Mouse (Mus musculus) CH12.LX (cell line): ENCODE results near the gene D1Ertd622e. TPM values are rescaled to one million over a fixed set of nuclear protein-coding genes. Genes with fewer than 3 reads are reported as not detected.

Source experiments
- DNase-seq: peaks from one replicate; pipeline ENCODE4 v3.0.0-alpha.2; 2013; ENCODE audit errors: extremely low read depth
- H3K27ac ChIP-seq: 2 replicates; pipeline ENCODE4 v1.5.1; 2012; ENCODE audit warnings: low read depth, mild to moderate bottlenecking, control low read depth, moderate library complexity; ENCODE audit not compliant: insufficient read depth
- H3K27me3 ChIP-seq: replicated peaks from 2 replicates; pipeline ENCODE3; 2012; ENCODE audit warnings: inconsistent platforms
- H3K36me3 ChIP-seq, 2 experiments: replicated peaks in 1 of 2; 2 replicates each; pipeline versions ENCODE3 to v1.6.1; 2012; ENCODE audit warnings: inconsistent platforms in 1 of 2, low read length in 1 of 2, mild to moderate bottlenecking in 1 of 2, mixed read lengths in 1 of 2, moderate library complexity in 1 of 2; ENCODE audit not compliant: control insufficient read depth in 1 of 2, insufficient read depth in 1 of 2
- H3K4me1 ChIP-seq, 2 experiments: 2 replicates each; pipeline ENCODE4 v1.6.1; 2012; ENCODE audit warnings: inconsistent platforms in 1 of 2, moderate library complexity in 1 of 2; ENCODE audit not compliant: insufficient read depth in 2 of 2, control insufficient read depth in 1 of 2
- H3K4me2 ChIP-seq: 2 replicates; pipeline ENCODE4 v1.6.1; 2012; ENCODE audit warnings: low read depth, mild to moderate bottlenecking, control low read depth; ENCODE audit not compliant: poor library complexity, insufficient read depth, severe bottlenecking
- H3K4me3 ChIP-seq, 3 experiments: fragments of 150-350 bp in 1 of 3; sonication (generic) in 1 of 3; replicated peaks in 1 of 3; 2 replicates each; pipeline versions ENCODE3 to v1.5.1; 2011 to 2012; ENCODE audit warnings: low read depth in 2 of 3, low read length in 2 of 3, mild to moderate bottlenecking in 2 of 3, moderate library complexity in 2 of 3, control low read depth in 1 of 3, improper control_type of control experiment in 1 of 3, inconsistent platforms in 1 of 3, mixed read lengths in 1 of 3; ENCODE audit not compliant: poor library complexity in 1 of 3
- H3K79me2 ChIP-seq: replicated peaks from 2 replicates; pipeline ENCODE4 v1.6.1; 2012; ENCODE audit warnings: mild to moderate bottlenecking, moderate library complexity; ENCODE audit not compliant: control insufficient read depth, poor library complexity, insufficient read depth, severe bottlenecking; ENCODE audit errors: extremely low read depth
- H3K9ac ChIP-seq: 2 replicates; pipeline ENCODE4 v1.6.1; 2012; ENCODE audit warnings: low read depth, mild to moderate bottlenecking, control low read depth, moderate library complexity; ENCODE audit not compliant: insufficient read depth
- H3K9me3 ChIP-seq: replicated peaks from 2 replicates; pipeline ENCODE3; 2012; ENCODE audit warnings: low read length, inconsistent platforms, mixed read lengths
- BHLHE40 ChIP-seq: IDR thresholded peaks from 2 replicates; pipeline ENCODE4 v1.6.1; 2011; ENCODE audit warnings: mild to moderate bottlenecking, low read depth, low read length, improper control_type of control experiment
- CHD1 ChIP-seq: IDR thresholded peaks from 2 replicates; pipeline ENCODE4 v1.6.1; 2012; ENCODE audit warnings: low read depth, low read length, improper control_type of control experiment, inconsistent platforms
- CHD2 ChIP-seq: IDR thresholded peaks from 2 replicates; pipeline ENCODE4 v1.6.1; 2011; ENCODE audit warnings: low read length, improper control_type of control experiment
- E2F4 ChIP-seq: IDR thresholded peaks from 2 replicates; pipeline ENCODE4 v1.6.1; 2011; ENCODE audit warnings: low read depth, low read length, improper control_type of control experiment; ENCODE audit not compliant: insufficient replicate concordance
- EP300 ChIP-seq: IDR thresholded peaks from 2 replicates; pipeline ENCODE4 v1.6.1; 2011; ENCODE audit warnings: low read length, improper control_type of control experiment
- ETS1 ChIP-seq: conservative IDR thresholded peaks from 2 replicates; pipeline ENCODE4 v1.6.1; 2012; ENCODE audit warnings: low read depth, mild to moderate bottlenecking, inconsistent platforms, low read length, improper control_type of control experiment, moderate library complexity
- IRF4 ChIP-seq: IDR thresholded peaks from 2 replicates; pipeline ENCODE4 v1.6.1; 2014; ENCODE audit warnings: low read depth, mild to moderate bottlenecking, inconsistent platforms, low read length, improper control_type of control experiment
- JUND ChIP-seq: conservative IDR thresholded peaks from 2 replicates; pipeline ENCODE4 v1.6.1; 2011; ENCODE audit warnings: low read depth, low read length, improper control_type of control experiment
- KAT2A ChIP-seq: IDR thresholded peaks from 2 replicates; pipeline ENCODE4 v1.6.1; 2012; ENCODE audit warnings: low read length, improper control_type of control experiment, inconsistent platforms; ENCODE audit not compliant: insufficient replicate concordance
- MYC ChIP-seq: IDR thresholded peaks from 2 replicates; pipeline ENCODE4 v1.6.1; 2011; ENCODE audit warnings: low read depth, mild to moderate bottlenecking, improper control_type of control experiment, low read length
- NELFE ChIP-seq: IDR thresholded peaks from 2 replicates; pipeline ENCODE4 v1.6.1; 2011; ENCODE audit warnings: low read depth, low read length, improper control_type of control experiment
- NRF1 ChIP-seq: IDR thresholded peaks from 2 replicates; pipeline ENCODE4 v1.6.1; 2014; ENCODE audit warnings: low read depth, mild to moderate bottlenecking, inconsistent platforms, low read length, improper control_type of control experiment, moderate library complexity
- POLR2A ChIP-seq: IDR thresholded peaks from 2 replicates; pipeline ENCODE4 v1.6.1; 2011; ENCODE audit warnings: low read depth, mild to moderate bottlenecking, improper control_type of control experiment, low read length
- RAD21 ChIP-seq: IDR thresholded peaks from 2 replicates; pipeline ENCODE4 v1.6.1; 2011; ENCODE audit warnings: low read depth, mild to moderate bottlenecking, low read length, improper control_type of control experiment, moderate library complexity
- RCOR1 ChIP-seq: conservative IDR thresholded peaks from 2 replicates; pipeline ENCODE4 v1.6.1; 2012; ENCODE audit warnings: low read depth, mild to moderate bottlenecking, inconsistent platforms, low read length, improper control_type of control experiment
- SIN3A ChIP-seq: IDR thresholded peaks from 2 replicates; pipeline ENCODE4 v1.6.1; 2012; ENCODE audit warnings: low read length, improper control_type of control experiment, inconsistent platforms
- SMC3 ChIP-seq: IDR thresholded peaks from 2 replicates; pipeline ENCODE4 v1.6.1; 2011; ENCODE audit warnings: low read depth, low read length, improper control_type of control experiment
- TCF12 ChIP-seq: IDR thresholded peaks from 2 replicates; pipeline ENCODE4 v1.6.1; 2014; ENCODE audit warnings: low read depth, mild to moderate bottlenecking, inconsistent platforms, low read length, improper control_type of control experiment
- USF1 ChIP-seq: IDR thresholded peaks from 2 replicates; pipeline ENCODE4 v1.6.1; 2014; ENCODE audit warnings: low read depth, mild to moderate bottlenecking, inconsistent platforms, low read length, improper control_type of control experiment
- USF2 ChIP-seq: conservative IDR thresholded peaks from 2 replicates; pipeline ENCODE4 v1.6.1; 2011; ENCODE audit warnings: low read depth, low read length, improper control_type of control experiment
- ZC3H11A ChIP-seq: IDR thresholded peaks from 2 replicates; pipeline ENCODE4 v1.6.1; 2012; ENCODE audit warnings: low read depth, mild to moderate bottlenecking, inconsistent platforms, low read length, improper control_type of control experiment
- ZKSCAN1 ChIP-seq: IDR thresholded peaks from 2 replicates; pipeline ENCODE4 v1.6.1; 2012; ENCODE audit warnings: low read depth, inconsistent platforms, low read length, improper control_type of control experiment, borderline replicate concordance
- ZMIZ1 ChIP-seq: IDR thresholded peaks from 2 replicates; pipeline ENCODE4 v1.6.1; 2012; ENCODE audit warnings: low read depth, mild to moderate bottlenecking, inconsistent platforms, low read length, improper control_type of control experiment
- dilution Hi-C: fragments of 300-500 bp; cut with MboI; formaldehyde crosslinking; loops from 2 replicates; pipeline ENCODE4 v1.14.3; 2020; ENCODE audit warnings: low sequenced_read_pairs; ENCODE audit not compliant: extremely low pct_unique_long_range_greater_than_20kb, extremely low pct_ligation_motif_present
- in situ Hi-C: fragments of 300-500 bp; cut with MboI; formaldehyde crosslinking; loops from 3 replicates; pipeline ENCODE4 v1.14.3; 2019; ENCODE audit warnings: low sequenced_read_pairs, low pct_ligation_motif_present, low pct_unique_long_range_greater_than_20kb, mixed read lengths
- polyA plus RNA-seq: library from polyadenylated mRNA; unstranded; fragments of >175 nt; gene quantifications from 2 replicates; pipeline ENCODE4 v1.2.1, GENCODE M21; 2012; ENCODE audit warnings: low read depth; ENCODE audit not compliant: insufficient read length
- total RNA-seq, 2 experiments: library from RNA; depleted of rRNA; stranded (reverse); fragments of 300-350 nt in 1 of 2; fragments of >200 nt in 1 of 2; gene quantifications; 2 replicates each; pipeline ENCODE4 v1.2.3; 2012 to 2014

D1Ertd622e gene
- total and polyA plus RNA-seq, 3 experiments: 9.0 to 27.3 (median 22.1) TPM

DNA sequence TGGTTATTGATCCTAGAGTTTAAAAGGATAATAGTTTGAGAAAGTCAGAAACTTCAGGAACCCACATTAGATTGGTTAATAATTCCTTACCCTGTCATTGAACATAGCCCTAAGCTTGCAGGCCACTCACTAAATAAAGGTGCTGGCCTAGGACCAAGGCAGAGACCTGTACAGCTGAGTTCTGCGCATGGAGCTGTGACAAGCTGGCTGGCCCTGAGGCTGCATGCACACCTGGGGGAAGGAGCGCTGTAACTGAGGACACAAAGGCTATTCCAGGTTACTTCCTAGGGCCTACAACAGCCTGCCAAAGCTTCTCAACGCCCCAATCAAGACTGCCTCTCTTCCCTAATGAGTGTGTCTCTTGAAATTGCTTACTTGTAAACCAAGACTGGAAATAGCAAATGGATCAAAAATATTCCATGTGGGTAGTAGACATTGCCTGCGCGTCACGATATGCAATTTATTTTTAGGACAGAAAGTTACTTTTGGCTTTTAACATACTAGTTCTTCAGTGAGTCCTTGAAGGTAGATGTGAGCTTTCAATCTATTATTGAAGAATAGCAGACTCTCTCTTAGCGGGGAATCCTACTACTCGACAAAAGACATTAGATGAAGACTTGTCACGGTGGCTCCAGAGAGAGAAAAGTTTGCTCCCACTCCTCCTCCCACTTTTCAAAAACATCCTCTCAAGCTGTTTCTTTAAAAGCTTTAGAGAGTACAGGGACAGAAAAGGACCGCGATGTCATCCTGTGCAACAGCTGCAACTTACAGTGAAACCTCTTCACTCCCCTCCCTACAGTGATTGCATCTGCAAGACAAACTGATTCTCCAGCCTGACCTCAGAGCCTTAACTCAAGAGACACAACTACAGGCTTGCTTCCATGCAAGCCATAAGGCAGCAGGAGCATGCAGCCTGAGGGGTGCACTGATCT, 47.1 kb downstream of the D1Ertd622e start:
- no peak for DNase-seq
- no peak overlapping the region for H3K4me3 ChIP-seq
- H3K9ac ChIP-seq: no peak overlapping the region
- TF ChIP-seq NRF1 (no peak), TCF12 (no peak), POLR2A (no peak), SIN3A (no peak), USF2 (no peak), E2F4 (no peak), ZC3H11A (no peak), USF1 (no peak), RAD21 (no peak)
- peaks cover 0 to 3% of the 10 kb centered on the region in 2 experiments; a peak in 1 of 4 replicates for H3K4me1 ChIP-seq
- H3K9me3 ChIP-seq: no peaks in the 10 kb centered on the region
- in situ Hi-C loops (no loop called here), dilution Hi-C loops (no loop called here)
- no peaks in the 10 kb centered on the region for H3K36me3 ChIP-seq
- H3K79me2 ChIP-seq: no peaks in the 10 kb centered on the region
- no peaks in the 10 kb centered on the region for H3K27me3 ChIP-seq
- H3K4me2 ChIP-seq: no peak overlapping the region
- H3K27ac ChIP-seq: no peak overlapping the region

- in situ Hi-C loops (no loop called here), dilution Hi-C loops (no loop called here)
- no peaks in the 10 kb centered on the region for H3K36me3 ChIP-seq
- no peak for DNase-seq
- TF ChIP-seq ZC3H11A (no peak), BHLHE40 (no peak), KAT2A (no peak), CHD1 (no peak), SMC3 (no peak), IRF4 (no peak), ZKSCAN1 (no peak), MYC (no peak), ETS1 (no peak), EP300 (no peak), CHD2 (no peak), SIN3A (no peak), RCOR1 (no peak), ZMIZ1 (no peak), NELFE (no peak), JUND (no peak)
- no peaks in the 10 kb centered on the region for H3K27me3 ChIP-seq
- no peak overlapping the region for H3K4me2 ChIP-seq
- peaks cover 0 to 3% of the 10 kb centered on the region in 2 experiments; a peak in 1 of 4 replicates for H3K4me1 ChIP-seq
- no peaks in the 10 kb centered on the region for H3K79me2 ChIP-seq
- H3K9ac ChIP-seq: no peak overlapping the region
- H3K9me3 ChIP-seq: no peaks in the 10 kb centered on the region
- no peak overlapping the region for H3K4me3 ChIP-seq
- no peak overlapping the region for H3K27ac ChIP-seq
These were observed 50.1 kb downstream of the D1Ertd622e start for GRCm38 (mm10) chr1:97611747-97612146.
